Mouse (Mus musculus) testis, adult 2 months (tissue): ENCODE data around the gene Slc5a10. TPM values are rescaled to one million over a fixed set of nuclear protein-coding genes. Genes with fewer than 3 reads are reported as not detected.

Experiments
- H3K27ac ChIP-seq: fragments of 200-500 bp; 2 replicates; pipeline ENCODE4 v1.5.1; 2012; ENCODE audit warnings: low read depth, low read length; ENCODE audit not compliant: control insufficient read depth, insufficient read depth
- H3K27me3 ChIP-seq: fragments of 200-500 bp; 2 replicates; pipeline ENCODE4 v1.6.1; 2012; ENCODE audit warnings: mild to moderate bottlenecking, low read length, moderate library complexity; ENCODE audit not compliant: control insufficient read depth, insufficient read depth
- H3K36me3 ChIP-seq: fragments of 200-500 bp; 2 replicates; pipeline ENCODE4 v1.6.1; 2012; ENCODE audit warnings: mild to moderate bottlenecking, low read length; ENCODE audit not compliant: control insufficient read depth, insufficient read depth
- H3K4me1 ChIP-seq: fragments of 200-500 bp; 2 replicates; pipeline ENCODE4 v1.6.1; 2012; ENCODE audit warnings: low read length; ENCODE audit not compliant: control insufficient read depth, insufficient read depth
- H3K4me3 ChIP-seq: fragments of 200-500 bp; 2 replicates; pipeline ENCODE4 v1.5.1; 2012; ENCODE audit warnings: low read depth, mild to moderate bottlenecking, low read length, moderate library complexity, mixed read lengths; ENCODE audit not compliant: control insufficient read depth
- CTCF ChIP-seq: fragments of 200-500 bp; IDR thresholded peaks from 2 replicates; pipeline ENCODE4 v1.5.1; 2012; ENCODE audit warnings: low read depth, mild to moderate bottlenecking, inconsistent platforms, low read length, moderate library complexity; ENCODE audit not compliant: control insufficient read depth, insufficient read depth, insufficient replicate concordance
- POLR2A ChIP-seq: fragments of 200-500 bp; IDR thresholded peaks from 2 replicates; pipeline ENCODE4 v1.6.1; 2012; ENCODE audit warnings: low read depth, mild to moderate bottlenecking, inconsistent platforms, low read length, moderate library complexity; ENCODE audit not compliant: control insufficient read depth
- polyA plus RNA-seq: library from polyadenylated mRNA; depleted of rRNA; stranded (reverse); fragments of >200 nt; gene quantifications from 2 replicates; pipeline ENCODE4 v1.2.3, GENCODE M21; 2012

Gene Slc5a10
- polyA plus RNA-seq, 1 experiment, result 0.27 TPM

- H3K36me3 ChIP-seq, result no peaks in the 10 kb centered on the region
- no peak overlapping the region for H3K27ac ChIP-seq
- no peaks in the 10 kb centered on the region; the same call in 1 of the 2 replicates for H3K4me1 ChIP-seq
- H3K27me3 ChIP-seq, result no peaks in the 10 kb centered on the region
- TF ChIP-seq CTCF, result 0 out of 2 replicates have a peak, but pooled peaks have one; percentile 9
- no peak for TF ChIP-seq POLR2A
- H3K4me3 ChIP-seq, result no peak overlapping the region
Observed at GRCm38 (mm10) chr11:61719387-61719786, 1.2 kb downstream of the Slc5a10 start.

GRCm38 (mm10) chr11:61717990-61718389 lies 2.6 kb downstream of the Slc5a10 start:
- no peak for TF ChIP-seq CTCF
- TF ChIP-seq POLR2A, result no peak

GRCm38 (mm10) chr11:61715130-61715529 lies 5.5 kb downstream of the Slc5a10 start:
- no peaks in the 10 kb centered on the region for H3K27me3 ChIP-seq
- no peak overlapping the region for H3K4me3 ChIP-seq
- no peaks in the 10 kb centered on the region; the same call in 1 of the 2 replicates for H3K4me1 ChIP-seq
- no peaks in the 10 kb centered on the region for H3K36me3 ChIP-seq
- no peak for TF ChIP-seq CTCF
- TF ChIP-seq POLR2A, result no peak
- no peak overlapping the region for H3K27ac ChIP-seq

More at GRCm38 (mm10) chr11:61717990-61718389, 2.6 kb downstream of the Slc5a10 start:
- no peaks in the 10 kb centered on the region for H3K27me3 ChIP-seq
- H3K4me1 ChIP-seq, result no peaks in the 10 kb centered on the region; the same call in 1 of the 2 replicates
- no peak overlapping the region for H3K4me3 ChIP-seq
- no peaks in the 10 kb centered on the region for H3K36me3 ChIP-seq
- no peak overlapping the region for H3K27ac ChIP-seq

DNA sequence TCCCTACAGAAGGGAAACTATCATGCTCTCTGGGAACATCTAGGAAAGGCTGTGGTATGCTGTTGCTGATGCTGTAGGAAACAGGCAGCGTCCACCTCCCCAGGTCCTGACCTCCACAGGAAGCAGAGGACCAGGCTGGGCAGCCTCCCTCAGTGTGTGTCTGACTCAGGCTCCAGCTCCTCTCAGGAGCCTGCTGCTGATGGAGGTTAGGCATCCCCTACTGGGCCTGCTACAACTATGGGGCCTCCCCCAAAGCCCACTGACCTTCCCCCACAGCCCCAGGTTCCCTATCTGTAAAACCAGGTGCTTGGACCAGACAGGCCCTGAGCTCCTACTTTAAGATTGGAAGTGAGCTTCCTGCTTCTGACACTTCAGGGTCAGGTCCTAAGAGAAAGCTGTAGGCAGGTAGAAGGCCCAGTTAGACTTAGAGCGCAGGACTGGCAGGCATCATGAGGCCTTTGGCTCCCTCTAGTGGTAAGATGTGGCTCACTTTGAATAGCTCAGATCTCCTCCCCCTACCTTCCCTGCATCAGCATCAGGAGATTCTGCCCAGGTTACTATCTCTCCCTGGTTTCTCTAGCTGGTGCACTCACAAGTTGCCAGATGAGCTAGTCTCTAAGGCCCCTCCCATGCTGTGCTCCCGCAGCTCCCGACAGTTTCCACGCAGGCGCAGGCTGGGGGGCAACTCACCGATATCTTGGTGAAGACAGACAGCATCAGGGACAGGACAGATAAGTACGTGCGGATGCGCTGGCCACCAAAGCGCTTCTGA lies 6.1 kb downstream of the Slc5a10 start:
- Histone ChIP-seq H3K36me3 (no peaks in the 10 kb centered on the region), H3K4me3 (no peak overlapping the region), H3K27ac (no peak overlapping the region), H3K4me1 (no peaks in the 10 kb centered on the region; the same call in 1 of the 2 replicates), H3K27me3 (no peaks in the 10 kb centered on the region)
- no peak for TF ChIP-seq POLR2A
- peak; percentile 89; the same call in 1 of the 2 replicates for TF ChIP-seq CTCF

GRCm38 (mm10) chr11:61713157-61713855 lies 7.3 kb downstream of the Slc5a10 start:
- Histone ChIP-seq H3K4me1 (no peaks in the 10 kb centered on the region; the same call in 1 of the 2 replicates), H3K4me3 (no peak overlapping the region), H3K36me3 (no peaks in the 10 kb centered on the region), H3K27me3 (no peaks in the 10 kb centered on the region), H3K27ac (peak overlapping the region; percentile 58; the same call in 1 of the 2 replicates)
- TF ChIP-seq CTCF (no peak), POLR2A (no peak)

GRCm38 (mm10) chr11:61708928-61709327 lies 11.7 kb downstream of the Slc5a10 start:
- TF ChIP-seq POLR2A, result no peak
- TF ChIP-seq CTCF, result no peak
- H3K4me3 ChIP-seq, result no peak overlapping the region
- no peaks in the 10 kb centered on the region for H3K27me3 ChIP-seq
- H3K27ac ChIP-seq, result no peak overlapping the region
- H3K36me3 ChIP-seq, result no peaks in the 10 kb centered on the region
- H3K4me1 ChIP-seq, result no peaks in the 10 kb centered on the region

GRCm38 (mm10) chr11:61706232-61706631 lies 14.4 kb downstream of the Slc5a10 start:
- H3K36me3 ChIP-seq, result no peaks in the 10 kb centered on the region
- TF ChIP-seq CTCF (no peak), POLR2A (no peak)
- H3K4me3 ChIP-seq, result no peak overlapping the region
- H3K27ac ChIP-seq, result no peak overlapping the region
- no peaks in the 10 kb centered on the region for H3K27me3 ChIP-seq
- no peaks in the 10 kb centered on the region for H3K4me1 ChIP-seq
